Mouse (Mus musculus) CD8-positive naive resting alpha-beta T cell, adult 2 months (primary cell): ENCODE results near the gene Fggy.

Experiments
- DNase-seq, 2 experiments: peaks; one replicate each; pipeline ENCODE4 v3.0.0; 2022; ENCODE audit warnings: low read depth in 2 of 2, low spot score in 2 of 2

Gene Fggy

GRCm38 (mm10) chr4:95557333-95557956 lies at the start of gene Fggy:
Gene Fggy, plus strand, starts transcription at chr4:95557507.
- peak; percentile 90 to 93 for DNase-seq

GRCm38 (mm10) chr4:95507946-95508311 lies 49.4 kb upstream of the Fggy start:
- no peak for DNase-seq

GRCm38 (mm10) chr4:95518382-95518781 lies 38.9 kb upstream of the Fggy start:
- no peak for DNase-seq

- no peak for DNase-seq
Measured at GRCm38 (mm10) chr4:95519975-95520642, 37.2 kb upstream of the Fggy start.

- no peak for DNase-seq
Measured at GRCm38 (mm10) chr4:95520643-95521032, 36.7 kb upstream of the Fggy start.

- DNase-seq: no peak
Measured at GRCm38 (mm10) chr4:95526588-95526987, 30.7 kb upstream of the Fggy start.

GRCm38 (mm10) chr4:95530757-95531156 lies 26.6 kb upstream of the Fggy start:
- no peak for DNase-seq

GRCm38 (mm10) chr4:95533946-95534345 lies 23.4 kb upstream of the Fggy start:
- DNase-seq: no peak

- DNase-seq: no peak
Measured at GRCm38 (mm10) chr4:95541382-95542038, 15.8 kb upstream of the Fggy start.

- no peak for DNase-seq
Measured at GRCm38 (mm10) chr4:95542039-95542790, 15.1 kb upstream of the Fggy start.

GRCm38 (mm10) chr4:95543529-95543928 lies 13.8 kb upstream of the Fggy start:
- DNase-seq: no peak

- no peak for DNase-seq
Measured at GRCm38 (mm10) chr4:95556663-95557332, 509 bp upstream of the Fggy start.

GRCm38 (mm10) chr4:95558271-95558888 lies 1.1 kb downstream of the Fggy start:
- no peak for DNase-seq

GRCm38 (mm10) chr4:95571621-95572020 lies 14.3 kb downstream of the Fggy start:
- DNase-seq: no peak

GRCm38 (mm10) chr4:95573704-95574103 lies 16.4 kb downstream of the Fggy start:
- no peak for DNase-seq

- DNase-seq: no peak
Measured at GRCm38 (mm10) chr4:95575411-95575911, 18.2 kb downstream of the Fggy start.

GRCm38 (mm10) chr4:95579183-95579582 lies 21.9 kb downstream of the Fggy start:
- no peak for DNase-seq

- DNase-seq: no peak
Measured at GRCm38 (mm10) chr4:95584107-95584762, 26.9 kb downstream of the Fggy start.

GRCm38 (mm10) chr4:95586274-95587001 lies 29.1 kb downstream of the Fggy start:
- no peak for DNase-seq
